Mouse (Mus musculus): ENCODE measurements around the gene Ndufb5. TPM values are rescaled to one million over a fixed set of nuclear protein-coding genes. Genes with fewer than 3 reads are reported as not detected.

Ndufb5 gene
- total and polyA plus RNA-seq, 3 experiments, result 213 to 502 (median 241) TPM

- Histone ChIP-seq H3K9ac (ENCODE audit: control insufficient read depth, low read depth, low read length, poor library complexity, severe bottlenecking) (no peak overlapping the region), H3K36me3 (ENCODE audit: control insufficient read depth in 1 of 2, insufficient read depth in 2 of 2, low read length in 2 of 2) (peaks cover 6 to 16% of the 10 kb centered on the region in 2 experiments), H3K4me3 (ENCODE audit: control insufficient read depth in 1 of 2, insufficient read depth in 1 of 2, low read depth in 2 of 2, low read length in 2 of 2) (no peak overlapping the region), H3K4me1 (ENCODE audit: control insufficient read depth in 1 of 2, insufficient read depth in 2 of 2, low read length in 2 of 2) (peaks cover 4 to 9% of the 10 kb centered on the region in 2 experiments; a peak in 2 of 4 replicates), H3K79me2 (ENCODE audit: control insufficient read depth, insufficient read depth, low read length, poor library complexity) (peaks cover 48% of the 10 kb centered on the region), H3K27me3 (ENCODE audit: control insufficient read depth in 1 of 2, insufficient read depth in 2 of 2, low read length in 2 of 2) (no peaks in the 10 kb centered on the region), H3K9me3 (replicated peaks; ENCODE audit: insufficient read depth, low read length) (no peaks in the 10 kb centered on the region), H3K27ac (ENCODE audit: control insufficient read depth, low read depth, low read length) (no peak overlapping the region)
- TF ChIP-seq SMC3 (IDR thresholded peaks at IDR 0.05; ENCODE audit: low read depth, low read length) (no peak), ELF1 (IDR thresholded peaks at IDR 0.05; ENCODE audit: low read depth, low read length) (no peak), RAD21 (IDR thresholded peaks at IDR 0.05; ENCODE audit: low read depth, low read length) (no peak), NRF1 (IDR thresholded peaks at IDR 0.05; ENCODE audit: insufficient read depth, low read depth, low read length, poor library complexity, severe bottlenecking) (no peak), SIN3A (IDR thresholded peaks at IDR 0.05; ENCODE audit: low read length) (no peak), HCFC1 (IDR thresholded peaks at IDR 0.05; ENCODE audit: low read depth, low read length) (no peak), ZNF384 (IDR thresholded peaks at IDR 0.05; ENCODE audit: low read depth, low read length) (no peak), MAZ (IDR thresholded peaks at IDR 0.05; ENCODE audit: low read depth, low read length) (no peak), E2F4 (IDR thresholded peaks at IDR 0.05; ENCODE audit: borderline replicate concordance, low read depth, low read length) (no peak), POLR2AphosphoS5 (IDR thresholded peaks at IDR 0.05; ENCODE audit: borderline replicate concordance, low read depth, low read length) (no peak), POLR2A (IDR thresholded peaks at IDR 0.05; ENCODE audit: control insufficient read depth in 1 of 2, insufficient read depth in 1 of 2, low read depth in 1 of 2, low read length in 2 of 2, poor library complexity in 1 of 2) (no peak), USF2 (IDR thresholded peaks at IDR 0.05; ENCODE audit: borderline replicate concordance in 1 of 2, insufficient read depth in 1 of 2, low read depth in 1 of 2, low read length in 2 of 2) (no peak), GATA1 (IDR thresholded peaks at IDR 0.05; ENCODE audit: low read depth, low read length) (no peak), MXI1 (IDR thresholded peaks at IDR 0.05; ENCODE audit: low read depth, low read length) (no peak), ZKSCAN1 (IDR thresholded peaks at IDR 0.05; ENCODE audit: low read depth, low read length) (no peak)
- DNase-seq (ENCODE audit: low read depth, low spot score), result no peak
Measured at GRCm38 (mm10) chr3:32738549-32738948, 1.8 kb downstream of the Ndufb5 start.

- Histone ChIP-seq H3K36me3 (ENCODE audit: control insufficient read depth in 1 of 2, insufficient read depth in 2 of 2, low read length in 2 of 2) (peaks cover 10 to 11% of the 10 kb centered on the region in 2 experiments), H3K4me3 (ENCODE audit: control insufficient read depth in 1 of 2, insufficient read depth in 1 of 2, low read depth in 2 of 2, low read length in 2 of 2) (no peak overlapping the region), H3K27me3 (ENCODE audit: control insufficient read depth in 1 of 2, insufficient read depth in 2 of 2, low read length in 2 of 2) (no peaks in the 10 kb centered on the region), H3K79me2 (ENCODE audit: control insufficient read depth, insufficient read depth, low read length, poor library complexity) (peaks cover 35% of the 10 kb centered on the region), H3K27ac (ENCODE audit: control insufficient read depth, low read depth, low read length) (no peak overlapping the region), H3K9ac (ENCODE audit: control insufficient read depth, low read depth, low read length, poor library complexity, severe bottlenecking) (no peak overlapping the region), H3K9me3 (replicated peaks; ENCODE audit: insufficient read depth, low read length) (no peaks in the 10 kb centered on the region), H3K4me1 (ENCODE audit: control insufficient read depth in 1 of 2, insufficient read depth in 2 of 2, low read length in 2 of 2) (peaks cover 1 to 9% of the 10 kb centered on the region in 2 experiments; a peak in 2 of 4 replicates)
- no peak for DNase-seq (ENCODE audit: low read depth, low spot score)
- TF ChIP-seq ZMIZ1 (IDR thresholded peaks at IDR 0.05; ENCODE audit: low read depth, low read length), result no peak
- no peak for TF ChIP-seq MYB (IDR thresholded peaks at IDR 0.05; ENCODE audit: low read depth, low read length)
- TF ChIP-seq JUND (IDR thresholded peaks at IDR 0.05; ENCODE audit: low read depth, low read length), result no peak
- TF ChIP-seq POLR2A (IDR thresholded peaks at IDR 0.05; ENCODE audit: control insufficient read depth in 1 of 2, insufficient read depth in 1 of 2, low read depth in 1 of 2, low read length in 2 of 2, poor library complexity in 1 of 2), result no peak
- TF ChIP-seq POLR2AphosphoS2 (IDR thresholded peaks at IDR 0.05; ENCODE audit: low read length), result no peak
- no peak for TF ChIP-seq MAFK (IDR thresholded peaks at IDR 0.05; ENCODE audit: borderline replicate concordance, low read depth, low read length)
- TF ChIP-seq MXI1 (IDR thresholded peaks at IDR 0.05; ENCODE audit: low read depth, low read length), result no peak
- no peak for TF ChIP-seq CHD2 (IDR thresholded peaks at IDR 0.05; ENCODE audit: low read length)
- no peak for TF ChIP-seq ZKSCAN1 (IDR thresholded peaks at IDR 0.05; ENCODE audit: low read depth, low read length)
- no peak for TF ChIP-seq USF1 (IDR thresholded peaks at IDR 0.05; ENCODE audit: low read depth, low read length)
- no peak for TF ChIP-seq TBP (IDR thresholded peaks at IDR 0.05; ENCODE audit: low read depth, low read length)
- no peak for TF ChIP-seq HCFC1 (IDR thresholded peaks at IDR 0.05; ENCODE audit: low read depth, low read length)
- TF ChIP-seq RCOR1 (IDR thresholded peaks at IDR 0.05; ENCODE audit: low read depth, low read length), result no peak
- TF ChIP-seq SMC3 (IDR thresholded peaks at IDR 0.05; ENCODE audit: low read depth, low read length), result no peak
- TF ChIP-seq MAX (IDR thresholded peaks at IDR 0.05; ENCODE audit: low read length), result no peak
- TF ChIP-seq POLR2AphosphoS5 (IDR thresholded peaks at IDR 0.05; ENCODE audit: borderline replicate concordance, low read depth, low read length), result no peak
- no peak for TF ChIP-seq MYC (IDR thresholded peaks at IDR 0.05; ENCODE audit: low read depth, low read length)
- no peak for TF ChIP-seq BHLHE40 (IDR thresholded peaks at IDR 0.05; ENCODE audit: borderline replicate concordance, low read depth, low read length)
- TF ChIP-seq E2F4 (IDR thresholded peaks at IDR 0.05; ENCODE audit: borderline replicate concordance, low read depth, low read length), result no peak
- no peak for TF ChIP-seq TCF12 (IDR thresholded peaks at IDR 0.05; ENCODE audit: low read depth, low read length)
Measured at GRCm38 (mm10) chr3:32742276-32742780, 5.5 kb downstream of the Ndufb5 start.

Measured in MEL (cell line).